Mouse (Mus musculus) heart, embryonic 12.5 days (tissue): ENCODE data around the gene Tnn. TPM values are rescaled to one million over a fixed set of nuclear protein-coding genes. Genes with fewer than 3 reads are reported as not detected.

Experiments used
- ATAC-seq: fragments of 200-750 bp; cut with Nextera tagmentation; 2 replicates; pipeline ENCODE4 v1.8.0; 2017; ENCODE audit warnings: moderate TSS enrichment, moderate library complexity; ENCODE audit not compliant: insufficient number of reproducible peaks, low FRiP score
- H3K27ac ChIP-seq: fragments of 300-500 bp; sonication (generic); 2 replicates; pipeline ENCODE4 v1.5.1; 2016; ENCODE audit warnings: mild to moderate bottlenecking, moderate library complexity; ENCODE audit not compliant: poor library complexity, severe bottlenecking
- H3K27me3 ChIP-seq: fragments of 300-500 bp; sonication (generic); replicated peaks from 2 replicates; pipeline ENCODE4 v1.6.1; 2016; ENCODE audit warnings: mild to moderate bottlenecking, moderate library complexity
- H3K36me3 ChIP-seq: fragments of 300-500 bp; sonication (generic); 2 replicates; pipeline ENCODE4 v1.6.1; 2016; ENCODE audit warnings: mild to moderate bottlenecking, moderate library complexity
- H3K4me1 ChIP-seq: fragments of 300-500 bp; sonication (generic); replicated peaks from 2 replicates; pipeline ENCODE4 v1.6.1; 2016; ENCODE audit warnings: mild to moderate bottlenecking
- H3K4me2 ChIP-seq: fragments of 300-500 bp; sonication (generic); 2 replicates; pipeline ENCODE4 v1.6.1; 2016; ENCODE audit warnings: mild to moderate bottlenecking, moderate library complexity
- H3K4me3 ChIP-seq: fragments of 300-500 bp; sonication (generic); 2 replicates; pipeline ENCODE4 v1.5.1; 2016; ENCODE audit warnings: mild to moderate bottlenecking
- H3K9ac ChIP-seq: fragments of 300-500 bp; sonication (generic); 2 replicates; pipeline ENCODE4 v1.6.1; 2016; ENCODE audit warnings: mild to moderate bottlenecking, moderate library complexity
- H3K9me3 ChIP-seq: fragments of 300-500 bp; sonication (generic); replicated peaks from 2 replicates; pipeline ENCODE4 v1.6.1; 2016; ENCODE audit warnings: mild to moderate bottlenecking, moderate library complexity
- WGBS: fragments of 180-500 bp; shearing (Covaris S2); methylation state at CpG from one replicate; pipeline ENCODE4 v1.1.7; 2016; 5-methylcytosine and 5-hydroxymethylcytosine counted together
- polyA plus RNA-seq: library from polyadenylated mRNA; unstranded; fragments of >200 nt; fragmentation: Nextera tagmentation; extraction: Ambion mirVana; gene quantifications from 2 replicates; pipeline ENCODE4 v1.2.1, GENCODE M21; 2016

The Tnn gene
- polyA plus RNA-seq, 1 experiment from 2014 or later: not detected

- Histone ChIP-seq H3K9ac (no peak overlapping the region), H3K27ac (no peak overlapping the region), H3K27me3 (no peaks in the 10 kb centered on the region), H3K4me2 (no peak overlapping the region), H3K4me1 (no peaks in the 10 kb centered on the region), H3K9me3 (no peaks in the 10 kb centered on the region), H3K36me3 (no peaks in the 10 kb centered on the region), H3K4me3 (no peak overlapping the region)
- 66% methylated on average over 1 of the region's 1 CpGs for WGBS
- ATAC-seq: no peak
These were observed 70.7 kb downstream of the Tnn start for GRCm38 (mm10) chr1:160082647-160083046.

DNA sequence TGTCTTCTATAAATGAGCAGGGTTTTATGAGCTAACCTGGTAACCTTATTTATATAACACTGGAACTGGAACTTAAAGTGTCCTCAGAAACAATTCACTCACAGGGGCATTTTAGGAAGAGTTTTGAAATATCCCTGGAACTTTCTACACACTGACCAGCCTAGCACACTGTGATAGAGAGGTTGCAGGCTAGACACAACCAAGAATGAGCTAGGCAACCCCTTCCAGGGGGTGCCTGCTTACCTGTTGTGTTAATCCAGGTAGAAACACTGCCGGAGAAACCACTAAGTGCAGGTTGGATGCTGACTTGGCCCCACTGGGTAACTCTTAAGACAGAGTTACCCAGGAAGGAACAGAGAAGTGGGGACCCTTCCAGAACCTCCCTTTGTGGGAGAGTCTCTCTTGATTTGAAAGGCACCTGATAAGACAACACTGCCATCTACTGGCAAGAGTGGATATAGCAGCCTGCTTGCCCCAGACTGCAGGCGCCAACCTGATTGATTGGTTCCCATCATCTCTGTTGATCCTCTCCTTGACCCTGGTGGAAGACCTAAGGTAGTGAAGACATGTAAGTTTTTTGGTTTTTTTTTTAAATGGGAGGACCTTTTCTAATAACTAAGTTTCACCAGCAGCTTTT lies 72.5 kb downstream of the Tnn start:
- ATAC-seq: no peak
- no peak overlapping the region for H3K27ac ChIP-seq
- no peak overlapping the region for H3K4me2 ChIP-seq
- no peak overlapping the region for H3K9ac ChIP-seq
- peaks cover 2% of the 10 kb centered on the region; the same call in 1 of the 2 replicates for H3K36me3 ChIP-seq
- no peaks in the 10 kb centered on the region for H3K9me3 ChIP-seq
- no peaks in the 10 kb centered on the region for H3K4me1 ChIP-seq
- no peak overlapping the region for H3K4me3 ChIP-seq
- no peaks in the 10 kb centered on the region for H3K27me3 ChIP-seq
- WGBS: 31% methylated on average over 2 of the region's 2 CpGs

DNA sequence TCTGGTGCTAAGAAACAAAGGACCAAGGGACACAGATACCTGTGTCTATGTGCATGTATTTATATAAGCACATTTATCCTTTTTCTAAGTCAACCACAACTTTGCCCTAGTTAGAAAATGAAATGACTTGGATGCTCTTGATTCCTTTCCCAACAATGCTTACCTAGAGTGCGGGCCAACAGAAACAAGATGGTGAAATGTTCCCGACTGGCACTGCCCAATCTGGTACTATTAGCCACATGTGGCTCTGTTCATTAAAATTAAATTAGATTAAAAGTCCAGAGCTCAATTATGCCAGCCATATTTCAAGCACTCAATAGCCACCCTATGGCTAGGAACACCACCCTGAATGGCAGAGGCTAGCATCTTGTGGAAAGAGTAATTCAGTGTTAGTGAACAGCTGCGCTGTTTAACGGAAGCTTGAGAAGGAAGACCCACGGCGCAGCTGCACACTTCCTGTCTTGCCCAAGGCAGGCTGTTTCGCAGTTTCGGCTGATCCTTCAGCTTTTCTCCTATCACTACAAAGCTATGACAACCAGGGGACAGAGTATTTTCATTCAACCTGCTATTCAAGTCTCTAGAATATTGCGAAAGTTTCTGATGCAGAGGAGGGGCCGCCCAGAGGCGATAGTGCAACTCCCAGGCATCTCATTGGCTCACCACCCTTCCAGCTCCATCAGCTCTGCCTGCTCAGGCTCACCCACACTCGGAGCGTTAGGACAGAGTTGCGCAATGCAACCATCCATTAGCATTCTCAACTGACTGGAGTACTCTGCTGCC lies 74.3 kb downstream of the Tnn start:
- H3K27ac ChIP-seq: no peak overlapping the region
- H3K9ac ChIP-seq: no peak overlapping the region
- ATAC-seq: no peak
- no peaks in the 10 kb centered on the region for H3K4me1 ChIP-seq
- H3K27me3 ChIP-seq: no peaks in the 10 kb centered on the region
- H3K4me2 ChIP-seq: no peak overlapping the region
- H3K9me3 ChIP-seq: no peaks in the 10 kb centered on the region
- peaks cover 8% of the 10 kb centered on the region; the same call in 1 of the 2 replicates for H3K36me3 ChIP-seq
- 67% methylated on average over 14 of the region's 14 CpGs for WGBS
- H3K4me3 ChIP-seq: no peak overlapping the region

DNA sequence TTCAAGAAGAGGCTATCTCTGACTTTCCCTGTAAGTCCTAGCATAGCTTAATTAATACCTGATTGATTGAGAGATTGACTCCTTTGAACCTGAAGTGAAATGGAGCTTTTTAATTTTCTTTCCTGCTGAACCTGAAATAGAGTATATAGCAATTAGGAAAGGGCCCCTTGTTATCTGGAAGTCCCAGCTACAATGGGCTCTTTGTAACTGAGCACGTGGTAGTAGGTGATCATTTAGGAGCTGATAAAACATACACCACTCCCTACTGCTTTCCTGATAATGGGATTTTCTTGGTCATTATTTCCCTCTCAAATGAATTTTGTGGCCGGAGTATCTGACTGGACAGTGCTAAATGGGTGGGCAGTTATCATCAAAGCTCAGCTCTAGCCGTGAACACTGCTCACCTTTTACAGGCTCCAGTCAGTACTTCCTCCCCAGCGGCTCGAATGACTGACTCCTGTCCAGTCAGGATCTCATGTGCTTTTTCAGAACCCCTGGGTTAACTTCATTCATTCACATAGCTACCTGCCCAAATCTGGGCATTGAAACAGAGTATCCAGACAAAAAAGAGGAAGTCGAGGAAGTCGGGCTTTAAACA lies 88.7 kb downstream of the Tnn start:
- Histone ChIP-seq H3K36me3 (no peaks in the 10 kb centered on the region), H3K4me1 (peaks cover 8% of the 10 kb centered on the region; the same call in 1 of the 2 replicates), H3K27me3 (no peaks in the 10 kb centered on the region), H3K4me2 (no peak overlapping the region), H3K27ac (no peak overlapping the region), H3K9me3 (peaks cover 12% of the 10 kb centered on the region), H3K9ac (no peak overlapping the region), H3K4me3 (no peak overlapping the region)
- no peak for ATAC-seq
- WGBS: 65% methylated on average over 7 of the region's 7 CpGs

DNA sequence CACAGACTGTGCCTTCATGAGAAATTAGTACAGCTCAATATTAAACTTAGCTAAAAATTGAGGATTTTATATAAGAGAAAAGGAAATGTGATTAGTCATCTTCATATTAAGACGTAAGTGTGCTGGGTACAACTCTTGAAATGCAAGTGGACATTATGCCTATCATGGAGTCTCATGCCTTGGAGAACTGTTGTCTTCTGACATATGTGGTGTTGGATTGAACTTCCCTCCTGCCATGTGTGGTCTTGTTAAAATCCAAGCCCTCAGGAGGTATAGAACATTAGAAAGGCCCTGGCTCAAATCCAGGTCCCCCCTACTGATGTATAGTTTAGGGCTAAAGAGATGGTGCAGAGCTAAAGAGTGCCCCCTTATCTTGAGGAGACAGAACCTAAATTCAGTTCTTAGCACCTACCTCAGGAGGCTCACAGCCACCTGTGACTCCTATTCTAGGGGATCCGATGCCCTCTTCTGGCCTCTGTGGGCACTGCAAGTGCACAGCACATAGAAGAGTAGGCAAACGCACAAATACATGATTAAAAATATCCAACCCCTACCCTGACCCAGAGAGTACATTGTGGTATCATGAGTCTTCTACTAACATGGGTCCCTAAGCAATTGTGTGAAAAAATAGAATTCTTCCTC lies 91.5 kb downstream of the Tnn start:
- H3K4me2 ChIP-seq: no peak overlapping the region
- H3K27ac ChIP-seq: no peak overlapping the region
- no peaks in the 10 kb centered on the region for H3K36me3 ChIP-seq
- H3K9ac ChIP-seq: no peak overlapping the region
- H3K9me3 ChIP-seq: peaks cover 11% of the 10 kb centered on the region
- H3K4me3 ChIP-seq: no peak overlapping the region
- no peaks in the 10 kb centered on the region for H3K27me3 ChIP-seq
- H3K4me1 ChIP-seq: peaks cover 12% of the 10 kb centered on the region
- WGBS: 56% methylated on average over 3 of the region's 3 CpGs
- no peak for ATAC-seq

GRCm38 (mm10) chr1:160061321-160061720 lies 92.1 kb downstream of the Tnn start:
- 65% methylated on average over 5 of the region's 5 CpGs for WGBS
- no peak overlapping the region for H3K4me2 ChIP-seq
- no peaks in the 10 kb centered on the region for H3K27me3 ChIP-seq
- peaks cover 12% of the 10 kb centered on the region for H3K4me1 ChIP-seq
- peak; percentile 70 for ATAC-seq
- H3K4me3 ChIP-seq: no peak overlapping the region
- no peak overlapping the region for H3K27ac ChIP-seq
- no peak overlapping the region for H3K9ac ChIP-seq
- H3K9me3 ChIP-seq: 0 out of 2 replicates have a peak, but pooled peaks cover 6% of the 10 kb centered on the region
- H3K36me3 ChIP-seq: no peaks in the 10 kb centered on the region

- H3K27ac ChIP-seq: 0 out of 2 replicates have a peak overlapping the region, but pooled peaks have one; percentile 33
- 54% methylated on average over 6 of the region's 6 CpGs for WGBS
- no peak overlapping the region for H3K4me3 ChIP-seq
- peaks cover 12% of the 10 kb centered on the region for H3K4me1 ChIP-seq
- no peak overlapping the region for H3K9ac ChIP-seq
- H3K36me3 ChIP-seq: no peaks in the 10 kb centered on the region
- ATAC-seq: no peak
- no peaks in the 10 kb centered on the region for H3K27me3 ChIP-seq
- H3K4me2 ChIP-seq: no peak overlapping the region
- 0 out of 2 replicates have a peak, but pooled peaks cover 3% of the 10 kb centered on the region for H3K9me3 ChIP-seq
These were observed 92.8 kb downstream of the Tnn start for GRCm38 (mm10) chr1:160060542-160060941.

GRCm38 (mm10) chr1:160059908-160060307 lies 93.5 kb downstream of the Tnn start:
- Histone ChIP-seq H3K36me3 (no peaks in the 10 kb centered on the region), H3K27ac (0 out of 2 replicates have a peak overlapping the region, but pooled peaks have one; percentile 33), H3K9me3 (0 out of 2 replicates have a peak, but pooled peaks cover 3% of the 10 kb centered on the region), H3K4me2 (no peak overlapping the region), H3K9ac (no peak overlapping the region), H3K4me1 (peaks cover 12% of the 10 kb centered on the region), H3K4me3 (no peak overlapping the region), H3K27me3 (no peaks in the 10 kb centered on the region)
- ATAC-seq: no peak
- 57% methylated on average over 1 of the region's 1 CpGs for WGBS

DNA sequence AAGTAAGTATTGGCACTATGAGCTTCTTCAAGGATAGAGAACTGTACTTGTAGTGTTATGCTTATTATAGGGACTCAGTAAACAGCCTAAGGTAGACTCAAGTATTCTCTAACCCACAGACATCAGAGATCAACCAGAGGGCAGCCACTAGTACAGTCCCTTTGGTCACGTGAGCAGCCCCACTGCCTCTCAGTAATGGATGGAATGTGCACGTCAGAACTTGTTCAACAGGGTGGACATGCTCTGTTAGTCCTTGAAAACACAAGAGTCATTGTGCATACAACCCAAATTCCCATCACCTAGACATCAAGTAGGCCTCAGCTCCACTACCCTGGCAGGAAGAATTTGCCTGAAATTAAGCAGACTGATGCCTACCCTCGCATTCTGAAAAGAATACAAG lies 95.7 kb downstream of the Tnn start:
- no peaks in the 10 kb centered on the region for H3K27me3 ChIP-seq
- H3K9me3 ChIP-seq: 0 out of 2 replicates have a peak, but pooled peaks cover 3% of the 10 kb centered on the region
- H3K27ac ChIP-seq: no peak overlapping the region
- ATAC-seq: no peak
- no peak overlapping the region for H3K4me2 ChIP-seq
- WGBS: 55% methylated on average over 3 of the region's 3 CpGs
- H3K4me3 ChIP-seq: no peak overlapping the region
- H3K9ac ChIP-seq: no peak overlapping the region
- no peaks in the 10 kb centered on the region for H3K36me3 ChIP-seq
- peaks cover 21% of the 10 kb centered on the region for H3K4me1 ChIP-seq

- no peak for ATAC-seq
- 55% methylated on average over 5 of the region's 5 CpGs for WGBS
- Histone ChIP-seq H3K27ac (no peak overlapping the region), H3K4me2 (no peak overlapping the region), H3K4me1 (peaks cover 22% of the 10 kb centered on the region), H3K9me3 (no peaks in the 10 kb centered on the region), H3K36me3 (no peaks in the 10 kb centered on the region), H3K9ac (no peak overlapping the region), H3K27me3 (no peaks in the 10 kb centered on the region), H3K4me3 (no peak overlapping the region)
These were observed 98.9 kb downstream of the Tnn start for GRCm38 (mm10) chr1:160054366-160055078.
